Mouse (Mus musculus): Measurements from ENCODE around the gene Unk.

GRCm38 (mm10) chr11:116093771-116094565, 63.8 kb downstream of the Unk start:
- TF ChIP-seq CTCF (IDR thresholded peaks at IDR 0.05; ENCODE audit: low read depth) (no peak), EP300 (optimal IDR thresholded peaks at IDR 0.05) (no peak)

Data from stomach, postnatal 0 days (tissue).